Mouse (Mus musculus) erythroblast, embryonic 14.5 days (primary cell): Measurements from ENCODE around the gene Slc29a1. TPM values are rescaled to one million over a fixed set of nuclear protein-coding genes. Genes with fewer than 3 reads are reported as not detected.

ENCODE experiments used
- H3K27me3 ChIP-seq: 2 replicates; pipeline ENCODE4 v1.6.1; 2012; ENCODE audit warnings: inconsistent platforms; ENCODE audit not compliant: control insufficient read depth
- H3K36me3 ChIP-seq: 2 replicates; pipeline ENCODE4 v1.6.1; 2012; ENCODE audit warnings: mild to moderate bottlenecking, inconsistent platforms; ENCODE audit not compliant: control insufficient read depth
- H3K4me1 ChIP-seq: 2 replicates; pipeline ENCODE4 v1.6.1; 2012; ENCODE audit warnings: inconsistent platforms; ENCODE audit not compliant: control insufficient read depth
- H3K4me3 ChIP-seq: replicated peaks from 2 replicates; pipeline ENCODE3; 2012; ENCODE audit warnings: moderate library complexity, mild to moderate bottlenecking, inconsistent platforms
- H3K9me3 ChIP-seq: 2 replicates; pipeline ENCODE4 v1.6.1; 2012; ENCODE audit warnings: low read length, inconsistent platforms, mixed read lengths; ENCODE audit not compliant: control insufficient read depth
- GATA1 ChIP-seq: IDR thresholded peaks from 2 replicates; pipeline ENCODE4 v1.6.1; 2012; ENCODE audit warnings: low read length, inconsistent platforms, mixed read lengths
- TAL1 ChIP-seq: IDR thresholded peaks from 3 replicates; pipeline ENCODE4 v1.6.1; 2012; ENCODE audit warnings: low read length, inconsistent platforms, mixed read lengths
- polyA plus RNA-seq: library from polyadenylated mRNA; stranded (reverse); fragments of >175 nt; gene quantifications from 2 replicates; pipeline ENCODE4 v1.2.3, GENCODE M21; 2012

Gene Slc29a1
- polyA plus RNA-seq, 1 experiment, result 77.5 TPM

GRCm38 (mm10) chr17:45545278-45545961, 54.0 kb downstream of the Slc29a1 start:
- no peaks in the 10 kb centered on the region; the same call in 1 of the 2 replicates for H3K4me1 ChIP-seq
- TF ChIP-seq GATA1, result no peak
- TF ChIP-seq TAL1, result no peak
- H3K9me3 ChIP-seq, result peaks cover 5% of the 10 kb centered on the region; the same call in 1 of the 2 replicates
- no peak overlapping the region for H3K4me3 ChIP-seq
- peaks cover 96% of the 10 kb centered on the region for H3K27me3 ChIP-seq
- H3K36me3 ChIP-seq, result no peaks in the 10 kb centered on the region

- H3K27me3 ChIP-seq, result peaks cover 94% of the 10 kb centered on the region
- no peaks in the 10 kb centered on the region; the same call in 1 of the 2 replicates for H3K4me1 ChIP-seq
- TF ChIP-seq TAL1, result no peak
- TF ChIP-seq GATA1, result no peak
- peaks cover 5% of the 10 kb centered on the region; the same call in 1 of the 2 replicates for H3K9me3 ChIP-seq
- no peaks in the 10 kb centered on the region for H3K36me3 ChIP-seq
- H3K4me3 ChIP-seq, result no peak overlapping the region
These were observed 54.5 kb downstream of the Slc29a1 start for GRCm38 (mm10) chr17:45544873-45545277.

- TF ChIP-seq TAL1 (no peak), GATA1 (no peak)
- peaks cover 5% of the 10 kb centered on the region; the same call in 1 of the 2 replicates for H3K9me3 ChIP-seq
- H3K4me1 ChIP-seq, result no peaks in the 10 kb centered on the region
- no peaks in the 10 kb centered on the region for H3K36me3 ChIP-seq
- peaks cover 94% of the 10 kb centered on the region for H3K27me3 ChIP-seq
- no peak overlapping the region for H3K4me3 ChIP-seq
These were observed 55.2 kb downstream of the Slc29a1 start for GRCm38 (mm10) chr17:45544001-45544872.

GRCm38 (mm10) chr17:45543115-45543514, 56.3 kb downstream of the Slc29a1 start:
- Histone ChIP-seq H3K27me3 (peaks cover 91% of the 10 kb centered on the region), H3K4me3 (no peak overlapping the region), H3K4me1 (no peaks in the 10 kb centered on the region), H3K9me3 (peaks cover 3% of the 10 kb centered on the region; the same call in 1 of the 2 replicates), H3K36me3 (no peaks in the 10 kb centered on the region)
- TF ChIP-seq GATA1 (no peak), TAL1 (no peak)

- TF ChIP-seq GATA1, result no peak
- TF ChIP-seq TAL1, result no peak
- H3K4me3 ChIP-seq, result no peak overlapping the region
- H3K9me3 ChIP-seq, result peaks cover 3% of the 10 kb centered on the region; the same call in 1 of the 2 replicates
- H3K27me3 ChIP-seq, result peaks cover 89% of the 10 kb centered on the region
- no peaks in the 10 kb centered on the region for H3K4me1 ChIP-seq
- H3K36me3 ChIP-seq, result no peaks in the 10 kb centered on the region
These were observed 56.7 kb downstream of the Slc29a1 start for GRCm38 (mm10) chr17:45542705-45543104.

- Histone ChIP-seq H3K4me3 (no peak overlapping the region), H3K9me3 (peaks cover 3% of the 10 kb centered on the region; the same call in 1 of the 2 replicates), H3K36me3 (no peaks in the 10 kb centered on the region), H3K4me1 (no peaks in the 10 kb centered on the region), H3K27me3 (peaks cover 84% of the 10 kb centered on the region)
- no peak for TF ChIP-seq TAL1
- TF ChIP-seq GATA1, result no peak
These were observed 57.3 kb downstream of the Slc29a1 start for GRCm38 (mm10) chr17:45542129-45542528.

GRCm38 (mm10) chr17:45539664-45540063, 59.7 kb downstream of the Slc29a1 start:
- no peaks in the 10 kb centered on the region for H3K36me3 ChIP-seq
- H3K9me3 ChIP-seq, result no peaks in the 10 kb centered on the region; the same call in 1 of the 2 replicates
- no peaks in the 10 kb centered on the region for H3K4me1 ChIP-seq
- TF ChIP-seq TAL1, result no peak
- no peak for TF ChIP-seq GATA1
- H3K27me3 ChIP-seq, result peaks cover 81% of the 10 kb centered on the region
- H3K4me3 ChIP-seq, result no peak overlapping the region

GRCm38 (mm10) chr17:45538394-45538793, 61.0 kb downstream of the Slc29a1 start:
- H3K4me1 ChIP-seq, result no peaks in the 10 kb centered on the region
- H3K4me3 ChIP-seq, result no peak overlapping the region
- H3K9me3 ChIP-seq, result no peaks in the 10 kb centered on the region
- H3K36me3 ChIP-seq, result no peaks in the 10 kb centered on the region
- H3K27me3 ChIP-seq, result peaks cover 76% of the 10 kb centered on the region
- TF ChIP-seq GATA1 (no peak), TAL1 (no peak)

- H3K27me3 ChIP-seq, result peaks cover 74% of the 10 kb centered on the region
- H3K36me3 ChIP-seq, result no peaks in the 10 kb centered on the region
- no peaks in the 10 kb centered on the region for H3K9me3 ChIP-seq
- TF ChIP-seq GATA1, result no peak
- TF ChIP-seq TAL1, result no peak
- no peak overlapping the region for H3K4me3 ChIP-seq
- H3K4me1 ChIP-seq, result no peaks in the 10 kb centered on the region
These were observed 63.1 kb downstream of the Slc29a1 start for GRCm38 (mm10) chr17:45536264-45536663.

Other genes with a start within 250 kb of the Slc29a1 start
- 0.74 and 0.98 TPM in 2 replicates for gene Cdc5l, start 165.9 kb downstream of the Slc29a1 start, polyA plus RNA-seq
- not detected in 2 replicates for gene Spats1, start 124.2 kb downstream of the Slc29a1 start, polyA plus RNA-seq
- 1.3 and 1.7 TPM in 2 replicates for gene Aars2, start 92.8 kb downstream of the Slc29a1 start, polyA plus RNA-seq
- not detected in 2 replicates for gene Tcte1, start 76.2 kb downstream of the Slc29a1 start, polyA plus RNA-seq
- gene Tmem151b, start 49.9 kb downstream of the Slc29a1 start, polyA plus RNA-seq, result 0.01 TPM in 1 of 2 replicates, not detected in the other
- gene Nfkbie, start 43.9 kb downstream of the Slc29a1 start, polyA plus RNA-seq, result 0.02 and 0.06 TPM in 2 replicates
- gene Slc35b2, start 35.7 kb downstream of the Slc29a1 start, polyA plus RNA-seq, result 1.7 TPM in 2 replicates
- gene Hsp90ab1, start 26.3 kb downstream of the Slc29a1 start, polyA plus RNA-seq, result 36.9 and 62.9 TPM in 2 replicates
- 0.44 TPM in 1 of 2 replicates, not detected in the other for gene Mymx, start 2.5 kb upstream of the Slc29a1 start, polyA plus RNA-seq
- 0.01 TPM in 1 of 2 replicates, not detected in the other for gene Capn11, start 59.7 kb upstream of the Slc29a1 start, polyA plus RNA-seq
- 60.8 and 73.7 TPM in 2 replicates for gene Mrpl14, start 86.7 kb upstream of the Slc29a1 start, polyA plus RNA-seq
- gene Tmem63b, start 87.3 kb upstream of the Slc29a1 start, polyA plus RNA-seq, result 1.2 and 1.7 TPM in 2 replicates
- gene 1600014C23Rik, start 134.2 kb upstream of the Slc29a1 start, polyA plus RNA-seq, result not detected in 2 replicates